Mouse (Mus musculus) T-helper 2 cell (primary cell): ENCODE measurements around the gene Micu2.
"Not testable (repeated sequence)": the region's sequence is repeated elsewhere in the genome, so short reads cannot be mapped to it uniquely, and the experiment has no call there.

Experiments used
- in situ Hi-C: fragments of 300-600 bp; cut with MboI, MseI; formaldehyde crosslinking; loops from one replicate; pipeline ENCODE4 v1.15.1; 2025; ENCODE audit warnings: high pct_unique_total_duplicates

The Micu2 gene

DNA sequence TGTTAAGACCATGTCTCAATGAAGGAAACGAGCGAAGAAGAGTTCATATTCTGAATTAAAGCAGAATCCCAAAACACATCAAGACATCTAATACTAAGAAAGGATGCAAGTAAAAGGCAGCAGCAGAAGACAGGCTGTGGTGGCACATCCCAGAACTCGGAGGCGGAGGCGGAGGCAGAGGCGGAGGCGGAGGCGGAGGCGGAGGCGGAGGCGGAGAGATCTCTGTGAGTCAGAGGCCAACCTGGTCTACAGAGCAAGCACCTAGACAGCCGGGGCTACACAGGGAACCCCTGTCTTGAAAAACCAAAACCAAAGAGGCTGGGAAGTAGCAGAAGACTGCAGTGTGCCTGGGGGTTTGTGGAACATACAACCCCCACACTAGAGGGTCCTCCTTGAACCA lies 102.2 kb downstream of the Micu2 start:
- in situ Hi-C loops, result no loop called here

DNA sequence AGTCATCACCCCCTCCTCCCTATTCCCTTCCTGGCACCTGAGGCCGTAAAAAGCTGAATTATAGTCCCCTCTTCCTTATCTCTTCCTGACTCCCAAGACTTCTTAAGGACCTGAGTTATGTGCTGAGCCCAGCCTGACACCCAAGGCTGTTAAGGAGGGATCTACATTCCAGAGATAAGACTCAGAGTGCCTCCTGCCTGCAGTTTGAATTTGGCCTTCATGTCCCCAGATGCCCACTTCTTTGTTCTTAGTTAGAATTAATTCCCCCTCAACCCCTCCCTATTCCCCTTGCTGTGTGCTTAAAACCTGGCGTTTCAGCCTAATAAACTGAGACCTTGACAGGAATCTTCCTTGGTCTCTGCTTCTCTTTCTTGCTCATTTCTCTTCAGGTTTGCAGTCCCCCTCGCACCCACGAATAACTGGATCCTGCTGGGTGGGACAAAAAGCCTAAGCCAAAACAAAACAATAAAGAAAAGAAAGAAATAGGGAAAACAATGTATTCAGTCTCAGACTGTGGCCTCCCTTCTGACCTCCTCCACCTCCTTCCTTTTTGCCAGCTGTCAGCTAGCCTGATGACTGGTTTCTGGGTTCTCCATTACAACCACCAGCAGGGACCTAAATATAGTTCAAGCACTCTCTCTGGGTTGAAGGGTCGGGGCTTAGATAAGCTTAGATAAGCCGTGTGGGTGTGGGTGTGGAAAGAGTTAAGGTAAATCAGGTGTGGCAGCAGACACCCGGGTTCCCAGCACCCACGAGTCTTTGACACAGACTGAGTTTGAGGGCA lies 102.8 kb downstream of the Micu2 start:
- in situ Hi-C loops, result not testable (repeated sequence)

DNA sequence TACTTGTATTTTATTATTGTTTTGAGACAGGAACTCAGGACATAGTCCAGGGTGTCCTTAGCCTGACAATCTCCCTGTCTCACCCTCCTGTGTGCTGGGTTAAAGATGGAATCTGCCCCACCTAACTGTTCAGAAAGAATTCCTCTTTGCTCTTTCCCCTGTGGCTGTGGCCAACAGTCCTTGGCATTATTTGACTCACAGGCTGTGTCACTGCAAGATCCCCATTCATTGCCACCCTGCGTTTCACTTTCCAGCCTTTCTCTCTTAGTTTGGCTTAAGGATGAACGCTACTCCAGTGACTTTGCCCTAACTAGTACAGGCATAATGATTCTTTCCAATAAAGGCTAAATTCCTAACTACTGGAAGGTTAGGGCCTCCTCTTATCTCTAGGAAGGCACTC lies 104.7 kb downstream of the Micu2 start:
- in situ Hi-C loops, result no loop called here

DNA sequence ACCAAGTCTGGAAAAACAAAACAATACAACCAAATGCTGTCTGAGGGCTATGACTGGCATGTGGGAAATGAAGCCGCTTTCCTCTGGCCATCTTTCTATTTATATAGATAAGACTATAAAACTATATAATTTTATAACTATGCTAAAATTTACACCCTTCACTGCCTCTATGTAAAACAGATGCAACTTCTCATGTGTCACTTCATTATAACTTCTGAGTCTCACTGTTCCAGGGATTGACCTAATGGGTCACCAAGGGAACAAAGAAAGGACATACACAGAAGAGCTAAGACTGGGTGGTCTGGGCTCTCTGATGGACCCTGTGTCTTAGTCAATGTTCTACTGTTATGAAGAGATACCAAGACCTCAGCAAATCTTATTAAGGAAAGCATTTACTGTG lies 106.1 kb downstream of the Micu2 start:
- in situ Hi-C loops, result no loop called here

DNA sequence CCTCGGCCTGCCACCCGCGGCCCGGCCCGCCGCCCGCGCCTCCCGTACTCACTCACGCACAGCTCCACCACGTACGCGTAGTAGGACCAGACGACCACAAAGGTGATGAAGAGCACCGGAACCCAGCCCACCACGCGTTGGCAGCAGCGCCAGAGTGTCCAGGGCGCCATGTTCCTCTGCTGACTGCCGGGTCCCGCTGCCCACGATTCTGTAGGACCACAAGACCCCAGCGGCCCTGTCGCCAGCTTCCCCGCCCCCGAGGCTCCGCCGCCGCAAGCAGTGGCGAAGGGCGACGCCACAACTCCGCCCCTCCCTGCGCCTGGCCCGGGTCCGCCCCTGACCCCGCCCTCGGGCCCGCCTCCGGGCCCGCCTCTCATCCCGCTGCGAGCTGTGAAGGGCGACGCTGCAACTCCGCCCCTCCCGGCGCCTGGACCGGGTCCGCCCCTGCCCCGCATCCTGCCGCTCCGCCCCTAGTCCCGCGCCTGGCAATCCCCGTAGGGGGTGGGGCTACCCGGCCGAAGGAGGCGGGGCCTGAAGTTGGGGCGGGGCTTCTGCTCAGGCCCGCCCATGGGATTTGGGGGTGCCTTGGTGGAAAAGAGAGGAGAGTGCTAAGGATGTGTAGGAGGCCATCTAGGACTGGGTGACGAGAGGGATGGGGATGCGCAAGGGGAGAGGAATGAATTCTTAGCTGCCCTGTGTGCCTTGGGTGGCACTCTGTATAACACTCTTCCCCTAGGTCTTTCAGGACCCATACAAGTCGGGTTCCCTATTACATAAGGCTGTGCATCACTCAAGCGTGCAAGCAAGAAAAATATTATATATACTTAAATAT lies 108.8 kb downstream of the Micu2 start, which contains the start of gene Zdhhc20:
Gene Zdhhc20 (minus strand): TSS at position 266 of the 832 bp plus-strand sequence.
- in situ Hi-C loops, result no loop called here

DNA sequence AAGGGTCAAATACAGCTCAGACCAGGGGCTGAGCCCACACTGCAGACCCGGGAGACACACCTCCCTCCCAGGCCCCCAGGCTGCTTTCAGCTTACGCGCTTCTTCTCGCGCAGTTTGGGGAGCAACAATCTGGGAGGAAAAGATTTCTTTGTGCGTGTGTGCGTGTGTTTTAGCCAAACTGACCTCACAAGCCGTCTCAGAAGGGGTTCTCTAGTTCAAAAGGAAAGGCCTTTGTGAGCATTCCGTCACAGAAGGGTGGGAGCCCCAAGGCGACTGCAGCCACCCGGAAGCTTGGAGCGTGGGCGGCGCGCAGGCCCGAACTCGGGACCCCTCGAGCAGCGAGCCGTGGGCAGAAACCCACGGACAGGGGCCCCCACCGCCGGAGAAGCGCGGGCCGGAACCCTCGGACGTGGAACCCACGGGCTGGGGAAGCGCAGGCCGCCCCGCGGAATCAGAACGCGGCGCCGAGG lies 109.5 kb downstream of the Micu2 start:
- in situ Hi-C loops, result no loop called here

DNA sequence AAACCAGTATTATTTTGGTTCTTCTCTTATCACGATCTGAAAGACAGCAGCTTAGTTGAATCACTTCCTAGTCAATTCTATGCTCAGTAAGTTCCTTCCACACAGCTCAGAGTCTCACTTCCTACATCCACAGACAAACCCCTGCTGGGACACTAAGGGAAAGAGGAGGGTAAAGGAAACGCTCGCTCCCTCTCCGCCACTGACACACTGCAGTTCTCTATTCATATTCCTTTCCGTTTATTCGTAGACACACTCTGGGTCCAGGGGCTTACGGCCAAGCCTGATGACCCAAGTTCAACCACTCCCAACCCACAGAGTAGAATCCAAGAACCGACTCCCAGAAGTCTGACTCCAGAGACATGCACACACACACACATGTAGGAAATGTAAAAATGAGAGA lies 111.9 kb downstream of the Micu2 start:
- in situ Hi-C loops, result no loop called here

DNA sequence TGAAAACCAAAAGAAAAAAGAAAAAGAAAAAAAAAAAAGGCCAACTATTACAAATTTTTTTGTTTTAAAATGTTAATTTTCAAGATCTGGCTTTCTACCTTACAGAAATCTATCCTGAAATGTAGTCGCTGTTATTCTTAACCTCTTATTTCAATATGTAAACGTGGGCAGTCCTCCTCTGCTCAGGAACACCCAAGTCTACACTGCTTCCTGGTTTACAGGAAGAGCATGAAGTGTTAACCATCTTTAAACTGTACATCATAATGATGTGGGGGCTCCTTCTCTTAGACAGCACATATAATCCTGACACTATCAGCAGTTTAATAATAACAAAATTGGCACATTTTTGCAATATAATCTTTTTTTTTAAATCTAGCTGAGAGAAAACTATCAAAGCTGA lies 113.0 kb downstream of the Micu2 start:
- in situ Hi-C loops, result no loop called here

DNA sequence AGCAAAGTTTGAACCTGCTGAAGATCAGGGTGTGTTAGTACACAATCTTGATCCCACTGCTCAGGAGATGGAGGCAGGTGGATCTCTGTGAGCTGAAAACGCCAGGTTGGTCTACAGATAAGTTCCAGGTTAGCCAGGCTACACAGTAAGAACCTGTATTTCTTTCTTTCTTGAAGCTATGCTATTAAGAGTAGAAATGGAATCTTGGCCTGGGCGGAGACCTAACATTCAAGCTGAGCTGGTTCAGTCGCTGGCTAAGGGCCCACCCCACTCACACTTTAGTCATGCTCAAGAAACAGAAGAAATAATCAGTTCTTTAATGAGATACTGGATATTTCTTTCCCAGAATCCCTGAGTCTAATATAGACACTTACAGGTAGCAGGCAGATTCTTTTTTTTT lies 115.7 kb downstream of the Micu2 start:
- in situ Hi-C loops, result no loop called here

DNA sequence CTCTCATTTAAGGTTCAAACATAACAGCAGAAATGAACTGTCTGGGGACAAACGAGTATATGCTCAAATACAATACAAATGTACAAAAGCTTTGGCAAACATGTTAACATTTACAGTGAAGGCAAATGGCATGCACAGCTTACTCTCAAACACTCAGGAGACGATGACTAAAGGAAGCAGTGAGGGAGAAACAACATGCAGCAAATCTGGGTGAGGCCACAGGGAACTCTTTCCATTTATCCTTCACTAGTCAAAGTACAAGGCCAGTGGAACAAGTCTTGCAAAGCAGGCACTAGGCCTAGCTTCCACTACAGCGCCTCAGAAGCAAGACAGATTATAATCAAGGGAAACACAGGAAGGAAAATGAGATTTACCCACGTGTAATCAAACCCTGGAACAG lies 116.3 kb downstream of the Micu2 start:
- in situ Hi-C loops, result no loop called here

DNA sequence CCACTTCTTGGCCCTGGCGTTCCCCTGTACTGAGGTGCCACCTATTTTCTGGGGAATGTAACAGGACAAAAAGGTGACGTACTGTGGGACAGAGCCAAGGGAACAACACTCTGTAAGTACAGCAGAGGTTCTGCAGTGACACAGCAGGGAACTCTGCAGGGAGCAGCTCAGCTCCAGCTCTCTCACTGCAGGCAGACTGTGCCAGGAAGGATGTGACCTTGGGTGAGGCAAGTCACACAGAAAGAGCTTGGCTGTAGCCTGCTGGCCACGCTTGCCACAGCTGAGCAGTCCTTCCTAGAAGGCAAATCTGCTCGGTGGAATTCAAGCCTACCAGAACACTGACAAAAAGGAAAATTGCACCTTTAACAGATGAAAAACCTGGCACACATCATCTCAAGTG lies 117.3 kb downstream of the Micu2 start:
- in situ Hi-C loops, result no loop called here

DNA sequence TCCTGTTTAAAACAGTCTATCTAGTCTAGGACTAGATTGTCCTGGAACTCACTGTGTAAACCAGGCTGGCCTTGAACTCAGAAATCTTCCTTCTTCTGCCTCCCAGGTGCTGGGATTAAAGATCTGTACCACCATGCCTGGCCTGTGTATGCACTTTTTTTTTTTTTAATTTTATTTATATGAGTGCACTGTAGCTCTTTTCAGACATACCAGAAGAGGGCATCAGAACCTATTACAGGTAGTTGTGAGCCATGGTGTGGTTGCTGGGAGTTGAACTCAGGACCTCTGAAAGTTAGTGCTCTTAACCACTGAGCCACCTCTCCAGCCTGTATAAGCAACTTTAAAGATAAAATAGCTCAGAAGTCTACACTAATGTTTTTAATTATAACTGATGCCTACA lies 118.0 kb downstream of the Micu2 start:
- in situ Hi-C loops, result no loop called here

DNA sequence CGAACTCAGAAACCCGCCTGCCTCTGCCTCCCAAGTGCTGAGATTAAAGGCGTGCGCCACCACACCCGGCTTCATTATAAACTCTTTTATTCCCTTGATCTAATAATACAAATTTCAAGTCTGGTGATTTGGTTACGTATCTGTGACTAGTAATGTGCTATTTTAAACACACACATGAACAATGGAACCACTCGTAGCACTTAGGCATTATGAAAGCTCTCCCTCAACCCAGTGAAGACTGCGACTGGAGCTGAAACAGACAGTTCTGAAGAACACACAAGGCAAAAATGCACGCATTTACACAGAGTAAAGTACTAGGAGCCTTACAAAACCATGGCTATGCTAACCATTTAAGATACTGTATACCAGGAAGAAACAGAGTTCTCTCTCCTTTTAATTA lies 121.1 kb downstream of the Micu2 start:
- in situ Hi-C loops, result no loop called here

DNA sequence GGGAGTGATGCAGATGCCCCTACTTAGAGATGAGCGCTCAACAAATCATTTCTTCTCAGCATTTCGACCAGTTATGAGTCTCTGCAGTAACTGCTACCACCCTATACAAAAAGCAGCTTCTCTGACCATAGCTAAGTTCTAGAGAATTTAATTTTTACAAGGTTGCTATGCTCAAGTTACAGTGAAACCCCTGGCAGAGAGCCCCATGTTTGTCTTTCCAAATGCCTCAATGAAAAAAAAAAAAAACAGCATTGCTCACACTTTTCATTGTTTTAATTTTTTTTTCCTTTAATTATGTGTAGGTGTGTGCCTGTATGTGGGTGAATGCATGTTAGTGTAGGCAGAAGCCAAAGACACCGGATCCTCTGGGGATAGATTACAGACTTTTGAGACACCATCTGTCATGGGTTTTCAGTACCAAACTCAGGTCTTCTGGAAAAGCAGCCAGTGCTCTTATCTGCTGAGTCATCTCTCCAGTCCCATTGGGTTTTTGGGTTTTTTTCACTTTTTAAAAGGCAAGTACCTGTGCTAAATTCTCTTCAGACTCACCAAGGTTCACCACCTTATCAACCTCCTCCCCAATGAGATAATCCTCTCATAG lies 132.3 kb downstream of the Micu2 start:
- in situ Hi-C loops, result no loop called here
